In the genomic region with DNA sequence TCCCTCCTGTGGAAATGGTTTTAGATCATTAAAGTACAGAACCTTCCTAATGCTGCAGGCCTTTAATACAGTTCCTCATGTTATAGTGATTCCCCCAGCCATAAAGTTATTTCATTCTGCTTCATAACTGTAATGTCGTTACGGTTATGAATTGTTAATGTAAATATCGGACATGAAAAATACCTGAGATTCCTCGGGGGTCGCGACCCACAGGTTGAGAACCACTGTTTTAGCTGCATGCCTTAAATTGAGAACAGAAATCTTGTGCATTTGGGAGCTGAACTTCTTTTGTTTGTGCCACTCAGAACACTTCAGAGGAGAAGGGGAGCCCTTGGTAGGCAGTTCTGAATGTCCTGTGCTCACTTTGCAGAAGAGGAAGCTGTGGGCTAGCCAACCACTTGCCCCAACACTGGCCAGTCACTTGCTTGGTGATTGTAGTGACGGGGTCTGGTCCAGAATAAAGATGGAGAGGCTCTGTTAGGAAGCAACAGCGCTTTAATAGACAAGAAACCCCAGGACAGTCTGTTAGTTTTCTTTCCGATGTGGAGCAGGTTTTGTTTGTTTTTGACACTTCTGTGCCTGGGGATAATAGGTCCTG, we compare ENCODE assay signal across 8 mouse cellular contexts. TPM values are rescaled to one million over a fixed set of nuclear protein-coding genes. Genes with fewer than 3 reads are reported as not detected.
DNase-seq lines count a peak whose midpoint lies in the region; ATAC-seq lines count a peak whose summit lies in the region.
"Had no signal": no experiment of that assay in that cellular context is flagged by ENCODE, and none has a peak within 500 bp of the region (broad histone marks: within the 10 kb centered on the region; RNA-seq: fewer than 3 reads in every experiment).

No protein-coding gene starts in this region.

- peak overlapping the region; percentile 64 for H3K4me3 ChIP-seq in forebrain, embryonic 13.5 days
- peak overlapping the region; percentile 44 for H3K4me3 ChIP-seq in neural tube, embryonic 14.5 days (ENCODE audit: low read depth, low read length)

- DNase-seq in lung, postnatal 36 days = peak; percentile 22
- DNase-seq in lung, postnatal 10 days = no peak
- peak; percentile 19 for DNase-seq in layer of hippocampus, adult 9-11 months
- no peak for DNase-seq in thymus, postnatal 14 days
- no peak for DNase-seq in adrenal gland, adult 8-10 months

- H3K27me3 ChIP-seq in forebrain, embryonic 13.5 days = no peaks in the 10 kb centered on the region
- H3K27me3 ChIP-seq in neural tube, embryonic 14.5 days (ENCODE audit: control insufficient read depth, insufficient read depth, low read length) = no peaks in the 10 kb centered on the region

- peak overlapping the region; percentile 81 for H3K4me2 ChIP-seq in forebrain, embryonic 13.5 days
- H3K4me2 ChIP-seq in neural tube, embryonic 14.5 days (ENCODE audit: low read depth, low read length) = peak overlapping the region; percentile 79

- ATAC-seq in forebrain, embryonic 13.5 days = no peak
- ATAC-seq in neural tube, embryonic 14.5 days (ENCODE audit: low read depth) = no peak

- peaks cover 34% of the 10 kb centered on the region for H3K4me1 ChIP-seq in forebrain, embryonic 13.5 days
- H3K4me1 ChIP-seq in neural tube, embryonic 14.5 days (ENCODE audit: control insufficient read depth, insufficient read depth, low read length) = peaks cover 7% of the 10 kb centered on the region; the same call in 1 of the 2 replicates

- H3K9ac ChIP-seq in forebrain, embryonic 13.5 days = peak overlapping the region; percentile 80
- peak overlapping the region; percentile 51; the same call in 1 of the 2 replicates for H3K9ac ChIP-seq in neural tube, embryonic 14.5 days (replicated peaks; ENCODE audit: low read depth, low read length)

- WGBS in forebrain, embryonic 13.5 days = 55% methylated on average over 9 of the region's 9 CpGs
- 48% methylated on average over 9 of the region's 9 CpGs for WGBS in neural tube, embryonic 14.5 days

- 0 out of 2 replicates have a peak overlapping the region, but pooled peaks have one; percentile 84 for H3K27ac ChIP-seq in forebrain, embryonic 13.5 days
- peak overlapping the region; percentile 52; the same call in 1 of the 2 replicates for H3K27ac ChIP-seq in neural tube, embryonic 14.5 days (ENCODE audit: low read depth, low read length)

- no peaks in the 10 kb centered on the region for H3K9me3 ChIP-seq in forebrain, embryonic 13.5 days (replicated peaks)
- no peaks in the 10 kb centered on the region for H3K9me3 ChIP-seq in neural tube, embryonic 14.5 days (ENCODE audit: control insufficient read depth, low read length)

- H3K36me3 ChIP-seq in forebrain, embryonic 13.5 days (ENCODE audit: poor library complexity, severe bottlenecking) = peaks cover 1% of the 10 kb centered on the region
- H3K36me3 ChIP-seq in neural tube, embryonic 14.5 days (ENCODE audit: control insufficient read depth, insufficient read depth, low read length) = no peaks in the 10 kb centered on the region

RNA-seq across cellular contexts. Expression of gene Dzip1l, which starts 1.3 kb away (rescaled TPM):
- 14.0 and 17.9 TPM in 2 replicates for polyA plus RNA-seq in forebrain, embryonic 13.5 days (2015; fragmentation: Nextera tagmentation; extraction: Ambion mirVana)
- polyA plus RNA-seq in neural tube, embryonic 14.5 days (2014; fragmentation: Nextera tagmentation; extraction: Ambion mirVana) = 8.2 and 9.0 TPM in 2 replicates
- 1 to 10 TPM; 4.8 to 6.8 (median 5.1) TPM for total RNA-seq in adrenal gland, adult 8-10 months (2022)

RNA-seq across cellular contexts. Expression of gene A4gnt, which starts 18.3 kb away (rescaled TPM):
- not detected in 2 replicates for polyA plus RNA-seq in forebrain, embryonic 13.5 days (2015; fragmentation: Nextera tagmentation; extraction: Ambion mirVana)
- not detected in 2 replicates for polyA plus RNA-seq in neural tube, embryonic 14.5 days (2014; fragmentation: Nextera tagmentation; extraction: Ambion mirVana)
- total RNA-seq in adrenal gland, adult 8-10 months (2022) = not detected
- polyA plus RNA-seq: liver, embryonic 16.5 days had no signal

RNA-seq across cellular contexts. Expression of gene Dbr1, which starts 55.0 kb away (rescaled TPM):
- polyA plus RNA-seq in forebrain, embryonic 13.5 days (2015; fragmentation: Nextera tagmentation; extraction: Ambion mirVana) = 31.8 and 37.8 TPM in 2 replicates
- 22.8 and 23.4 TPM in 2 replicates for polyA plus RNA-seq in neural tube, embryonic 14.5 days (2014; fragmentation: Nextera tagmentation; extraction: Ambion mirVana)
- total RNA-seq in adrenal gland, adult 8-10 months (2022) = 10 to 100 TPM; 13.4 to 17.3 (median 16.5) TPM

Comparison
In these comparisons a context has a peak if more than half of its experiments do, and no peak if none do; other contexts are left out.
1. DNase-seq: peak in lung, postnatal 36 days (single experiment) and layer of hippocampus, adult 9-11 months (single experiment); none in lung, postnatal 10 days (single experiment), thymus, postnatal 14 days (single experiment) and adrenal gland, adult 8-10 months (single experiment).